Mouse (Mus musculus): ENCODE results near the gene Lrp1. TPM values are rescaled to one million over a fixed set of nuclear protein-coding genes. Genes with fewer than 3 reads are reported as not detected.

The Lrp1 gene
- total RNA-seq, 1 experiment from 2014 or later, result 15.1 TPM

DNA sequence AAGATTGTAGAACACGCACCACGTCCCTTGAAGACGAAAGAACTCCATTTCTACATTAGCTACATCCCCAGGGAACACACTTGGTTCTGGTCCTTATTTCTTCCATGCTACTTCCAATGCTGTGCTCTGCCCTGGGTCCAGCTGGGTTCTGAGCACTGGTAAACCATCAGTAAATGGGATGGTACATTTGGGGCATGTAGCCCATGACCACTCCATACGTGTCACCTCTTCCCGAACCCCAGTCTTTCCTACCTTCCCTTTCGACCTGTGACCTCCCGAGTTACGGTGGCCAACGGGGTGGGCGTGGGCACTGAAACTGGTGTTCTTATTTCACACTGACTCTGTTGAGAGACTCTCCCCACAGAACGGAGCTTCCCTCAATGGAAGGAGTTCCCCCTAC is 21.7 kb downstream of the Lrp1 start:
- no peak for ATAC-seq (ENCODE audit: extremely low read depth, insufficient number of reproducible peaks, low FRiP score, poor library complexity, severe bottlenecking)

DNA sequence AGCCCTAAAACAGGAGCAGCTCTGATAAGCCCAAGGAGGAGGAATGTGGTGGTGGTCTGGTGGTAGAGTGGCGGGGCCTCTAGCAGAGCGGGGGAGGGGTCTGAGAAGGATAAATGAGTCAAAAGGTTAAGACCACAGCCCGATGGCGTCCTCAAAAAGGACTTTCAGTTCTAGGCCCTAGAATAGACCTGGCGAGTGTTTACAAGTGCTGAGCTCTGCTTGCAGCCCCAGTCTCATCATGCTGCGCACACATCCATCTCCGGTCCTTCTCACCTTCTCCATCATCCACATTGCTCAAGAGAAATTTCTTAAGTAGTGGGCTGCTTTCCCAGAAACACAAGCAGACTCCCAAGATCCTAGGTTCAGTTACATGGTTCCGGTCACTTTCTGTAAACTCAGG is 22.3 kb downstream of the Lrp1 start:
- ATAC-seq (ENCODE audit: extremely low read depth, insufficient number of reproducible peaks, low FRiP score, poor library complexity, severe bottlenecking), result no peak

DNA sequence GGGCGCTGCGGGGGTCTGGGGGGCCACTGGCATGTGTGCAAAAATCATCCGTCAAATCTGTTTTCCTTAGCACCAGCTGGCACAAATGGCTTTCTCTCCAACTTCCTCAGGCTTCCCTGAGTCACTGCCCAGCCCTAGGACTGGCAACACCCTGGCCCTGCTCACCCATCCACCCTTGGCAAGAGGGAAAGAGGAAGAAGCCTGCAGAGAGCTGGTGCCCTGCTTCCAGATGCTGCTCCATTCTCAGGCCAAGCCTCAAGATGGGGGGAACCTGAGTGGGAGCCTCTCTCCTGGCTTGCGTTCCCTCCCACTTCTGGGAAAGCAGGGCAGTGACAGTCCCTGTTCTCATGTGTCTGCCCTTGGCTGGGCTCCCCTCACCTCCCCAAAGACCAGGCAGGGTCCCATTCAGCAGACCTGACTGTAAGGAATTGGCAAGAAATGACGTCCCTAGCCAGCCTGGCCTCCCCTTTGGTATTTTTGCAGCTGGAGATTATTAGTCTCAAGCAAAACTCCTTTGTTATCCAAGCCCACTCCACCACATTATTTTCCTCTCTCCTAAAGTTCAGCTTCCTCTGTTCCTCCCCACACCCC is 23.5 kb downstream of the Lrp1 start:
- peak; percentile 49; the same call in 1 of the 2 replicates for ATAC-seq (ENCODE audit: extremely low read depth, insufficient number of reproducible peaks, low FRiP score, poor library complexity, severe bottlenecking)

DNA sequence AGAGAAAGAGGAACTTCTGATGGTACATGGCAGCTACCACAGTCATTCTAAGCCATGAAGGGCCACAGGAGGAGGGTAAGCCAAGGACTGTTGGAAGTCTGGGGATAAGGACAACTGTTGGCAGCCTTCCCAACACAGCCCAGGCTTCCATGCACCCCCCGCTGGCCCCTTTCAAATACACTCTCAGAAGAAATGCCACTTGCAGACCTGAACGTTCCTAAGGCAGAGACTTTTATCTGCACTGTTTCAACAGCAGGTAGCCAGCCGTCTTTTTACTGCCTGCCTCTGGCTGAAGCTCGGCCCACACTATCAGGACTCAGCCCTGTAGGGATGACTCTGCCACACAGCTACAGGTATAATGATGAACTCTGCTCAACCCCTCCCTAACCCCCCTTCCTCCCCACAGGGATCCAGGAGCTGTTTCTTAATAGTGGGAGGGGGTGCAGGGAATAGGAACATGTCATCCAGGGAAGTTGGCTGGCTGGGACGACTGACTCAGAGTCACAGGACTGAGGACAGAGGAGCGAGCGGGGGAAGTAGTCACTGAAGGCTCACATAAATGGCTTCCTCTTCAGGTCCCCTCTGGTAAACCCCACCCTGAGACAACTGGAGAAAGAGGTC is 24.5 kb downstream of the Lrp1 start:
- ATAC-seq (ENCODE audit: extremely low read depth, insufficient number of reproducible peaks, low FRiP score, poor library complexity, severe bottlenecking), result no peak

DNA sequence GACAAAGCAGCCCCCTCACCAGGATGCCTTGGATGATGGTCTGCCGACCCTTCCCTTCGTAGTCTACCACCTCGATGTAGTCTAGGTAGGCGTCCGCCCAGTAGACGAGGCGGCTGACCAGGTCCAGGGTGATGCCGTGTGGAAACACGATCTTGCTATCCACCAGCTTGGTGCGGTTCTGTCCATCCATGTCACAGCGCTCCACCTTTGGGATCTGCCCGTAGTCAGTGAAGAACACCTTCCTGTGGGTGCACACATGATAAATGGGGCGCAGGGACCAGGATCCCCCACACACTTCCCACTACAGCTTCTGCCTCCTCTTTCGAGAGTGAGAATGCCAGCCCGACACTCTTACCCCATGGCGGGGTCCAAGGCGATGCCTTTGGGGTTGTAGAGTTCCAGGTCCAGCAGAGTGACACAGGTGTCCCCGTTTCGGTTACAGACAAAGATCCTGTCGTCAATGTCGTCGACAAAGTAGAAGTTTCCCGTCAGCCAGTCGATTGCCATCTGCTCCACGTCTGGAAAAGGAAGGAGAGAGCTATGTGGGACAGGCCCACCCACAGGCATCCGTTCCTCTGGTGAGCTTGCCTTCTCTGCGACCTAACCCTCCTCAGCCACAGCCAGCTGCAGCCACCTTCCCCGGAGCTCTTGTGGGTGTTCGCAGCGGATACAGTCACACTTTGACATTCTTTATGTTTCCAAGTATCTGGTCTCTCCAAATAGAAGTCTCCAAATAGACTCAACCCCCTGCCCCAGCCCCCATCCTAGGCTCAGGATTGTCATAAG is 25.8 kb downstream of the Lrp1 start:
- no peak for ATAC-seq (ENCODE audit: extremely low read depth, insufficient number of reproducible peaks, low FRiP score, poor library complexity, severe bottlenecking)

DNA sequence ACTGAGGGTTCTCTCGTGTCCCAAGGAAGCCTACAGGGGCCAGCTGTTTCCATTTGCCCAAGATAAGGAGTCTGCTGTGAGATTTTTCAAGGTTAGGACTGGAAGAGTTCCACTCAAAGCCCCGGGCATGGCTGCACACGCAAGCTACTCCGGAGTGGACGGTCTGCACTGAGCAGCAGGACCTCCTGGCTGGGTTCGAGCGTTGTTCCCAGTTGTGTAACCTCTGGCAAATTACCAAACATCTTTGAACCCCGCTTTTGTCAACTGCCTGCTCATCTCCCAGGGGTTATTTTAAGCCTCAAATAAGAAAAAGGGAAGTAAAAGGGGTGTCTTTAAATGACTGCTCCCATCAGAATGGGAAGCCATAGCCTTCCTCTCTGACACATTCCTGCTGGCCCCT is 26.5 kb downstream of the Lrp1 start:
- ATAC-seq (ENCODE audit: extremely low read depth, insufficient number of reproducible peaks, low FRiP score, poor library complexity, severe bottlenecking), result no peak

DNA sequence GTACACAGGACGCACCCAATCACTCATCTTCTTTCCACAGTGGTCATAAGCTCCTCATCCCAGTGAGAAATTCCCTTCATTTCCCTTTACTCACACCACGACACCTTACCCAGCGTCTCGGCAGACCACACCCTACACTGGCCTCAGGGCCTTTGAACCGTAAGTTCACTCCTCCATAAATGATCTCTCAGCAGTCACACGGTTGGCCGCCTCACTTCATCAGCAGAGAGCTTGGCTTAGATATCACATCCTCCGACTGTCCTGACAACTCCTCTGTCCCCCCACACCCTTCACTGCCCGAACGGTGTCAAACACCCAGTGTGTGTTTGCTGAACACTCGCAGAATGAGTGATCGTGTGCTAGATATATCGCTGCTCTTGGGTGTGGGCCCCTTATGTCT is 28.1 kb downstream of the Lrp1 start:
- no peak for ATAC-seq (ENCODE audit: extremely low read depth, insufficient number of reproducible peaks, low FRiP score, poor library complexity, severe bottlenecking)

DNA sequence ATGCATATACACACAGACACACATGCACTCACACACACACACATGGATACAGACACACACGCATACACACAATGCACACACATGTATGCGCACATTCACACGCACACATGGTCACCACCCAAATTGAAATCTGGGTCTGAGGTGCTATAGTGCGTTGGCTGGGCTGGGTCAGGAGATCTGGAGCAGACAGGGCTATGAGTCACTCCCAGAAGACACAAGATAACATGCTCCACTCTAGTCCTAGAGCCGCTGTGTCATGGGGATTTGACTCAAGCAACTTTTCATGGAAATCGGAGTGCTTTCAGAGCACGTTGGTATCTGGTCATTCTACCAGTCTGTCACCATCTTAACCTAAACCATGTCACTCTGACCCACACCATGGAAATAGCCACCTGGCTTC is 28.5 kb downstream of the Lrp1 start:
- no peak for ATAC-seq (ENCODE audit: extremely low read depth, insufficient number of reproducible peaks, low FRiP score, poor library complexity, severe bottlenecking)

DNA sequence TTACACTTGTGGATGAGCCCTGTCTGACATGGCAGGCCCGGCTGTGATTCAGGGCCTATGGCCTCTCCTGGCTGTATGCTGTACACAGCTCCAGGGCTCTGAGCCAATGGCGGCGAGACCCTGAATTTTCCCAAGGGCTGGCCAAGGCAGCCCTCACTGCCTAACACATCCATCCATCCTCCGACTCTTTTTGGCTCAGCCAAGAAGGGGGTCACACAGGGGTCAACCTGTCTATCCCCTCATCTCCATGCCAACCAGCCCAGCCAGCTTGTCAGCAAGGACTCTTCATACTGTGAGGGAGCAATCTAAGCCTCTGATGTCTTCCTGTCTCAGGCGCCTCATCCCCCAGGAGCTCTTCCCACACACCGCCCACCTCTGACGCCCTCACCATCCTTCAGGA is 29.4 kb downstream of the Lrp1 start:
- ATAC-seq (ENCODE audit: extremely low read depth, insufficient number of reproducible peaks, low FRiP score, poor library complexity, severe bottlenecking), result no peak

DNA sequence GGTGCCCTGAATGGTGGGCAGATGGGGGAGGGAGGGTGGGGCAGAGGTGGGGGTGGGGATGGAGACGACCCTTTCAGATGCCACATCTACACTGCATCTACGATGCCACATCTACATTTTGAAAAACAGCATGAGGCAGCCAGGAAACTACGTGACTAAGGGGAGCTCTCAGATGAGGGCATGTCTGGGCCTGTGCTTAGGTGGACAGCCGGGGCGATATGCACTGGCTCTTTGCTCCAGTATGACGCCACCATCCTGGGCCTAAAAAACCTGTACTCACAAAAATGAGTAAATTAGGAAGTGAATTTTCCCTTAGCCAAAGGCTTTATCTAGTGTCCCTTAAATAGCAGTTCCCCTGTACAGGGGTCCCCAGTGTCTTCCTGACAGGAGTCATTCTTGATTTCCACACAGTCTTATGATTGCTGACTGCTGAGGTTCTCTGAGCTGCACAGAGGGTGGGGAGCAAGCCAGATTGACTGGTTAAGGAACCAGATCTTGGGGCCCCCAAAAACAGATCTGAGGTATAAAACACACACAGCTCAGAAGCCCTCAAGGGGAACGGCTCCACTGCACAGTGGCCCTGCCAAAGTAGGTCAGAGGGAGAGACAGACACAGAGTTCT is 30.0 kb downstream of the Lrp1 start:
- ATAC-seq (ENCODE audit: extremely low read depth, insufficient number of reproducible peaks, low FRiP score, poor library complexity, severe bottlenecking), result no peak

DNA sequence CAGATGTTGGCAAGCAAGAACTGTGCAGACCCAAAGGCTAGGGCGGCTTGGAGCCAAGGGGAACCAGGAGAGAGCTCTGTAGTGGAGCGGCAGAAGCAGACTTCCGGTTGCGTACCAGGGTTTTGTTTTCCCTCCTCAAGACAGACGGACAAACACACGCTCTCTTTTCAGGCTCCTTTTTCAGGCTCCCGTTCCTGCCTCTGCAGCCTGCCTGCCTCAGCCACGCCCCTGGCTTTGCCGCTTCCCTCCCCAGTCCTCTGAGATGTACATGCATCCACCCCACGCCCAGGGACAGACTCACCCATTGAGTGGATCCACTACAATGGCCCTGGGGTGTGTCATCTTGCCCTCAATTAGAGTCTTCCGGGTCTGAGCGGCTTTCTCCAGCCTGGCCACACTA is 30.7 kb downstream of the Lrp1 start:
- no peak for ATAC-seq (ENCODE audit: extremely low read depth, insufficient number of reproducible peaks, low FRiP score, poor library complexity, severe bottlenecking)

DNA sequence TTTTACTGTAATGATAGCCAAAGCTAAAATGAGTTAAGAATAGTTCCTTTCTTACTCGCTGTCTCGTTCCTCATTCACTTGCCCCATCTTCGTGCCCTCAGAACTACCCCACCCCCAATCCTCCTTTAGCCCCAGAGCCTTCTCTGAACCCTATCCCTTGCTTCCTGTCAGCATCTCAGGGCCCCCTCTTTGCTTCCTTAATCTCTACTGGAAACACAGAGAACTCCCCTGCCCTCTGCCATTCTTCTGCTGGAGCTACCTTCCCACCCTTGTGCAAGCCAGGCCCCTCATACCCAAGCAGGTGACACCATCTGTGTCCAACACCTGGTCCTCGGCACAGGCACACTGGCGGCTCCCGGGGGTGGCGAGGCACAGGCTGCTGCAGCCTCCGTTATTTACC is 33.2 kb downstream of the Lrp1 start:
- ATAC-seq (ENCODE audit: extremely low read depth, insufficient number of reproducible peaks, low FRiP score, poor library complexity, severe bottlenecking), result no peak

DNA sequence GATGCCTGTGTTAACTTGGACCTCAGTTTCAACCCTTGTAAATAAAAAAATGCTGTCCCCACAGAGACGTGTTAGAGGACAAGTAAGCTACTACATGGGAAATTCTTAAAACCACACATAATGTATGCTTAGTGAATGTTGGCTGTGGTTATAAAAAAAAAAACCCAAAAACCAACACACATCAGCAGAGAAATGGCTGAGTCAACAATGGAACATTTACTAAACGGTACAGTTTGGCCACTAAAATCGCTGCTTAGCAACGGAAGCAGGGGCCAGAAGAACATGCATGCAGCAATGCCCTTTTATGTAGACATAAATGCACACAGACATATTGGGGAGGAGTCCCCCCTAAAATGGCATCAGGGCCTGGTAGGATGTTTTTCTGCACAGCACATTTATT is 34.7 kb downstream of the Lrp1 start:
- no peak for ATAC-seq (ENCODE audit: extremely low read depth, insufficient number of reproducible peaks, low FRiP score, poor library complexity, severe bottlenecking)

DNA sequence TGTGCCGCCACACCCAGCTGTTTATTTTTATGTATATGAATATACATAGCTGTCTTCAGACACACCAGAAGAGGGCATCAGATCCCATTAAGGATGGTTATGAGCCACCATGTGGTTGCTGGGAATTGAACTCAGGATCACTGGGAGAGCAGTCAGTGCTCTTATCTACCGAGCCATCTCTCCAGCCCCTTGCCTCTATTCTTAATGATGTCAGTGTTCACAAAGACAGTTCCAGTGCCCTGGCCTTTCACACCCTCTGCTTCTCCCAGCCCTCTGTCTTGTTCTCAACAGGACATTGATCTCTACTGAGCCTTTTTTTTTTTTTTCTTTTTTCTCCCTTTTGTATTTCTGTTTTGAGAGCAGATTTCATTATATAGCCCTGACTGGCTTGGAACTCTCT is 35.4 kb downstream of the Lrp1 start:
- no peak for ATAC-seq (ENCODE audit: extremely low read depth, insufficient number of reproducible peaks, low FRiP score, poor library complexity, severe bottlenecking)

DNA sequence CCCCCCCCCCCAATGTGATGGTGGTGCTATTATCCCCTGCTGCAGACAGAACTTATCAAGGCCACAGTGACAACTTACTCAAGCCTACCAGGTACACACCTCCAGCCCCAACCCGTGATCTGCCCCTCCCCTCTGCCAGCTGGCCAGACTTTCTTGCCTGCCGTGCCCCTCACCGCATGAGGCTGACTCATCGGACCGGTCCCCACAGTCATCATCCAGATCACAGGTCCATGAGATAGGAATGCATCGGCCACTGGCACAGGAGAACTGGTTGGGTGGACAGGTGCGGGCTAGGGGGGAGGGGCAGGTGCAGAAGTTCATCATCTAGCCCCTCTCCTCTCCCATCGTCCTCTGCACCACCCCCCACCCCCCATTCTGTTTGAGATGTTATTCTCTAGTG is 37.3 kb downstream of the Lrp1 start:
- ATAC-seq (ENCODE audit: extremely low read depth, insufficient number of reproducible peaks, low FRiP score, poor library complexity, severe bottlenecking), result no peak

DNA sequence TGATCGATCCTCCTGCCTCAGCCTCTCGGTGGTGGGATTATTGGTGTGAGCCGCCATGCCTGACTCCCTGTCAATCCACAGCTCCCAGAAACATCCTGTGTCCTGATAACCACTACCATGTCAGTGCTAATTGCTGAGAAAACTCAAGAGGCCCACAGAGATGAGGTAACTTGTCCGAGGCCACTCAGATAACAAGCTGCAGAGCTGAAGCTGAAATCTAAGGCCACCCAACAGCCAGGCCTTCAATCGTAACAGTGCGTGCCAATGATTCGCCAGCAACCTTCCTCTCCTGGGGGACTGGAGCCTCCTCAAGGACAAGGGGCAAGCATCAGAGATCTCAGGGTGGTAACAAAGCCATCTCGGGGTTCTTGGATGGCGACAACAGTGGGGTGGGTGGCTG is 39.7 kb downstream of the Lrp1 start:
- ATAC-seq (ENCODE audit: extremely low read depth, insufficient number of reproducible peaks, low FRiP score, poor library complexity, severe bottlenecking), result no peak

DNA sequence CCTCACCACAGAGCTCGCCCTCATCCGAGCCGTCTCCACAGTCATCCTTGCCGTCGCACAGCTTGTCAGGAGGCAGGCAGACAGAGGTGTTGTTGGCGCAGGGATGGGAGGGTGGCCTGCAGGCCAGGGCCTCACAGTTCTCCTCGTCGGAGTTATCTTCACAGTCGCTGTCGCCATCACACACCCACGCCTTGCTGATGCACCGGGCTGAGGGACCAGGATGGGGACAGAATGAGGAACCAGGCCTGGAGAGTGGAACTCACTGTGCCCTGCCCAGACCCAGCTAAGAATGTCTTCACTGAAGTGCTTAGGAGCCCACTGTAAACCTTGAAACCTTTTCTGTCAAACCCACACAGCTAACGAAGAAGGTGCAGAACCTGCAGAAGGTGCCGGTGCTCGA is 43.0 kb downstream of the Lrp1 start:
- no peak for ATAC-seq (ENCODE audit: extremely low read depth, insufficient number of reproducible peaks, low FRiP score, poor library complexity, severe bottlenecking)

DNA sequence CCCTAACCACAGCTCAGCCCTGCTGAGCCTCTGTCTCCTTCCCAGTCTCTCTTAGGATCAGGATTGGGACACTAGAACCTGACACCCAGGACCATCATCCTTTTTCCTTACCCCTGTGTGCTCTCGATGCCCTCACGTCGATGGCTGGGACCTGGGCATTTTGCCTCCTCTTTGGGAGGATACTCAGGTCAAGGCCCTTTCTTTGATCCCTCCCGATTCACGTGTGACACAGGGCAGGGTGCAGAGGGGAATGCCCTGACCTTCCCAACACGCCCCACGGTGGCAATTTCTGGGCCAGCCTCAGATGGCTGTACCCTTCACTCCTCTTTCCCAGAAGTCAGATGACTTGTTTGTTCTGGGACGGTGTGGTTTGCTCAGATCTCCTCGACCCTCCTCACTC is 43.8 kb downstream of the Lrp1 start:
- ATAC-seq (ENCODE audit: extremely low read depth, insufficient number of reproducible peaks, low FRiP score, poor library complexity, severe bottlenecking), result no peak

DNA sequence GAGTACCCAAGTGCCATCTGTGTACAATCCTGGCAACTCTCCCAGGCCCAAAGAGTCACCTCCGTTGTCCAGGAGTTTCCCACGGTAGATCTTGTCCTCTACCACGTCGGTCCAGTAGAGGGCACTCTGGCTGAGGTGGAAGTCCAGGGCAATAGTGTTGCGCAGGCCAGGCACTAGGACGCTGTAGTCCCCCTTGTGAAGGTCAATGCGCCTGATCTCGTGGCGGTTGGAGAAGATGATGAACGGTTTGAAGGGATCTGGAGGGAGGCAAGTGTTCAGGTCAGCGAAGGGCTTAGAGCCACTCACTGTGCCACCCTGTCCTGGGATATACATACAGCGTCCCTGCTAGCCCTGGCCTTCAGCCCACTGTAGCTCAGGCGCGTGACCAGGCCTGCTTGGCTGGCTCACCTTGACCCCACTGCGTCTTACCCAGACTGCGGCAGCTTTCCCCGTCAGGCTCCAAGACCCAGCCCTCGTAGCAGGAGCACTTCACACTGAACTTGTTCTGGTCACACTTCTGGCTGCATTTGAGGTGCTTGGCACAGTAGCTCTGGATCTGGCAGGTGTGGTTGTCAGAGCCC is 44.5 kb downstream of the Lrp1 start:
- ATAC-seq (ENCODE audit: extremely low read depth, insufficient number of reproducible peaks, low FRiP score, poor library complexity, severe bottlenecking), result peak; percentile 70

DNA sequence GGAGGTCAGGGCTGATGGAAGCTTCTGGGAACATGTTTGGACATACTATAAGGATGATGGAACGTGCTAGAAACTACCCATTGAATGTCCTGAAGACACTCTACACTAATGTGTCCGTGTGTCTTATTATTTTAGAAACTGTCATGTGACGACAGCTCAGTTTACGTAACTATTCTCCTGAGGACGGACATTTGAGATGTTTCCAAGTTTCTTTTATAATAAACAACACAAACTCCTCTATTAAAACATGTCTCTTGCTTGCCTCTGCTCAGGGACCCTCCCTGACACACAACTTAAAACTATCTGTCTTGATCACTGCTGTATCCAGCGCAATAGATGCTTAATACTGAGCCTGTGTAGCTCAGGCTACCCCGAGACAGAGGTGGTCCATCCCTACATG is 45.2 kb downstream of the Lrp1 start:
- ATAC-seq (ENCODE audit: extremely low read depth, insufficient number of reproducible peaks, low FRiP score, poor library complexity, severe bottlenecking), result no peak
